Mouse (Mus musculus): Measurements from ENCODE around the gene Gsto2. TPM values are rescaled to one million over a fixed set of nuclear protein-coding genes. Genes with fewer than 3 reads are reported as not detected.

The Gsto2 gene
- polyA plus RNA-seq, 1 experiment = 1.5 TPM

- DNase-seq (ENCODE audit: low read depth) = no peak
These were observed 54.0 kb downstream of the Gsto2 start, which contains the start of the genes Cfap43 and Itprip for GRCm38 (mm10) chr19:47919126-47919965. TSS of gene Cfap43 (minus strand) at chr19:47919287. TSS of gene Itprip (minus strand) at chr19:47919299.

GRCm38 (mm10) chr19:47919966-47920375, 54.6 kb downstream of the Gsto2 start:
- no peak for DNase-seq (ENCODE audit: low read depth)

GRCm38 (mm10) chr19:47925819-47926218, 60.5 kb downstream of the Gsto2 start:
- no peak for DNase-seq (ENCODE audit: low read depth)

GRCm38 (mm10) chr19:47927032-47927431, 61.7 kb downstream of the Gsto2 start:
- no peak for DNase-seq (ENCODE audit: low read depth)

GRCm38 (mm10) chr19:47929043-47929442, 63.7 kb downstream of the Gsto2 start:
- DNase-seq (ENCODE audit: low read depth) = peak; percentile 81

DNA sequence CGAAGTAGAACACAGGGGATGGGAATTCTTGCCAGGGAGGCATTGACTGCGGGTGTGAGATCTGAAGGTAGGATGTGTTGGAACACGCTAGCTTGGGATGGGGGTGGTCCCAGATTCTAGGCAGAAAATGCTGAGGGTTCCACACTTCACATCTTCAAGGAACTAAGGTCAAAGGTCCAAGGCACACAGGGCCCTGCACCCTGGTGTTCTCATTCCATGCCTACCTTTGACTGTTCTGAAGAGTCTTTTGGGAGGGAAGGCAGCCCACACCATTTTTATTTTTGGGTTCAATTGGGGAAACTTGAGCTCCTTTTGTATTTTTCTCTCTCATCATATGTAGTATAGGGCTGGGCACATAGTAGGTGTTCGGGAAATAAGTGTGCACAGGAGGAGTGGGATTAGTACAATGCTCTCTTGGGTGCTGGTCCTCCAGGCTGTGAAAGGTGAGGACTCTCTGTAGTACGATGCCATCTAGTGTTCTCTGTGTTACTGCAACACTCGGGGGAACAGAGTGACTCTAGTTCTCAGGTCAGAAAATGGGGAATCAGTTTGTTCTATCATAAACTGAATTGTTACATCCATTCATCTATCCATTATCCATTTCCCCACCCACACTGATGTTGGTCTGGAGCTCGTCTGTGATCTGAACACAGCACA, 66.8 kb downstream of the Gsto2 start:
- DNase-seq (ENCODE audit: low read depth) = no peak

GRCm38 (mm10) chr19:47934146-47934545, 68.8 kb downstream of the Gsto2 start:
- no peak for DNase-seq (ENCODE audit: low read depth)

DNA sequence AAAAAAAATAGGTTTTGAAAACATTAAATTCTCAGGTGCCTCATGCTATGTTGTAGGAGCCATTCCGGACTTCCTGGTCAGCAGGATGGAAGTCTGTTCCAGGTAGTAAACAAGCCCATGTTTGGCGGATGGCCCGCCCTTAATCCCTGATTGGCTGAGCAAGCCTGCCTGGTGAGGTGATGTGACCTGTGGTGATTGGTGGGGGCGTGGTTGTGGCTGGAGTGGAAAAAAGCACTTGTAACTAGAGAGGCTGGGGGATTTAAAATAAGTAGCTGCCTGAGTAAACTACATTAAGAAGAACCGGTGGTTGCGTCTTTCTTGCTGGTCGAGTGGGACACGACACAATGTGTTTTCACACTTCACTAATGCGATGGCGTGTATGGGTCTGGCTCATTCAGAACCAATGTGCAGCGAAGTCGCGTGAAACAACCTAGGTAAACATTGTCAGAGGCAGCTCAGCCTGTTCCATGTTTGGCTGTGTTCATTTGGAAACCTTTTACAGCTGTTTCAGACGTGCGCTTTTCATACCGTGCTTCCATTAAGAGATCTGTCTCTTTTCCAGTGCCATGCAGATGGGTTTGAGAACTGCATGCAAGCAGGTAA, 69.4 kb downstream of the Gsto2 start:
- no peak for DNase-seq (ENCODE audit: low read depth)

- DNase-seq (ENCODE audit: low read depth) = no peak
These were observed 70.2 kb downstream of the Gsto2 start for GRCm38 (mm10) chr19:47935530-47935929.

Other genes starting within 250 kb of the Gsto2 start
- gene Col17a1, start 173.4 kb upstream of the Gsto2 start, polyA plus RNA-seq (2012; rRNA removed) = 7.9 and 8.3 TPM in 2 replicates
- gene Sfr1, start 133.9 kb upstream of the Gsto2 start, polyA plus RNA-seq (2012; rRNA removed) = 55.3 and 66.8 TPM in 2 replicates
- 24.8 and 31.3 TPM in 2 replicates for gene Gsto1, start 10.6 kb upstream of the Gsto2 start, polyA plus RNA-seq (2012; rRNA removed)
- gene Cfap43, start 53.8 kb downstream of the Gsto2 start, polyA plus RNA-seq (2012; rRNA removed) = 1.00 and 1.3 TPM in 2 replicates
- 2.4 and 4.0 TPM in 2 replicates for gene Itprip, start 53.8 kb downstream of the Gsto2 start, polyA plus RNA-seq (2012; rRNA removed)
- gene Cfap58, start 72.1 kb downstream of the Gsto2 start, polyA plus RNA-seq (2012; rRNA removed) = 0.26 and 0.27 TPM in 2 replicates

All from gonadal fat pad, adult 2 months (tissue).